Mouse (Mus musculus): ENCODE results near the gene Gna11.

- TF ChIP-seq GATA1 (IDR thresholded peaks at IDR 0.05; ENCODE audit: low read length) (no peak), TAL1 (IDR thresholded peaks at IDR 0.05; ENCODE audit: low read length) (no peak)
Measured at GRCm38 (mm10) chr10:81523142-81523541, 21.8 kb downstream of the Gna11 start.

Data from erythroblast, embryonic 14.5 days (primary cell).